Mouse (Mus musculus): ENCODE measurements around the gene Gm42421.

Gm42421 gene

GRCm38 (mm10) chr5:143936156-143936555 is 8.2 kb downstream of the Gm42421 start:
- DNase-seq (ENCODE audit: low read depth) = no peak

DNA sequence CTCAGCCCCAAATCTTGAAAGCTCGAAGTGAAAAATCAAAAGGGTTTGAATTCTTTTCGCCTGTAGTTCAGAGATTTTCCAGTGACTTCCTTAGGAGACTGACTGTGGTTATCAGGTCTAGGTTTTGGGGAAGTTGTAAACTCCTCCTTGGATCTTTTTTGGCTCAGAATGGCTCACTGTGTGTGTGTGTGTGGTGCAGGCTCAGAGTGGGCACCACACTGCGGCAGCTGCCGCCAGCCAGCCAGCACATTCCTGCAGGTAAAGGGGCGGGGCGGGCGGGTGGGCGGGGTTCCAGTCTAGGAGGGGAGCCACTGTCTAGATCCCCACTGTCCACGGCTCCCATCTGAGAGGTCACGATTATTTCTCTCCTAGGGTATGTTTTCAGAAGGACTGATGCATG is 13.6 kb downstream of the Gm42421 start:
- DNase-seq (ENCODE audit: low read depth) = no peak

GRCm38 (mm10) chr5:143943231-143944125 is 15.5 kb downstream of the Gm42421 start:
- DNase-seq (ENCODE audit: low read depth) = no peak

- DNase-seq (ENCODE audit: low read depth) = no peak
Observed at GRCm38 (mm10) chr5:143948361-143948760, 20.4 kb downstream of the Gm42421 start.

GRCm38 (mm10) chr5:143950016-143950415 is 22.0 kb downstream of the Gm42421 start:
- no peak for DNase-seq (ENCODE audit: low read depth)

DNA sequence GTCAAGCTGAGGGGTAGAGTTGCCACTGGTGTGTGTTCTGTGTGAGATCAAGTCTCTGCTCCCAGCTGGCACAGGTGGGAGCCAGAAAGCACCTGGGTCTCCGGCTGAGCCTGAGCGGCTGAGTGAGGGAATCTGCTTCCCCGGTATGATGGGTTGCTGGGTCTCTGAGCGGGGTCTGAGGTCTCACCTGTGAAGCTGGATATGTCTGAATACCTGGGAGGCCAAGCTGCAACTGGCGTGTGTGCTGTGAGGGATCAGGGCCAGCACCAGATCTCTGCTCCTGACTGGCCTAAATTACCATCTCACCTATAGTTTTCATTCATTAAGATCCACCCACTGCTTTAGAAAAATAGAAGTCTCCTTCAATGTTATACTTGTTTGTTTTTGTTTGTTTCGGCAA is 29.1 kb downstream of the Gm42421 start:
- DNase-seq (ENCODE audit: low read depth) = no peak

- no peak for DNase-seq (ENCODE audit: low read depth)
Observed at GRCm38 (mm10) chr5:143959551-143959950, 31.6 kb downstream of the Gm42421 start.

GRCm38 (mm10) chr5:143961176-143961575 is 33.2 kb downstream of the Gm42421 start:
- no peak for DNase-seq (ENCODE audit: low read depth)

GRCm38 (mm10) chr5:143965586-143966345 is 37.8 kb downstream of the Gm42421 start:
- DNase-seq (ENCODE audit: low read depth) = peak; percentile 14

DNA sequence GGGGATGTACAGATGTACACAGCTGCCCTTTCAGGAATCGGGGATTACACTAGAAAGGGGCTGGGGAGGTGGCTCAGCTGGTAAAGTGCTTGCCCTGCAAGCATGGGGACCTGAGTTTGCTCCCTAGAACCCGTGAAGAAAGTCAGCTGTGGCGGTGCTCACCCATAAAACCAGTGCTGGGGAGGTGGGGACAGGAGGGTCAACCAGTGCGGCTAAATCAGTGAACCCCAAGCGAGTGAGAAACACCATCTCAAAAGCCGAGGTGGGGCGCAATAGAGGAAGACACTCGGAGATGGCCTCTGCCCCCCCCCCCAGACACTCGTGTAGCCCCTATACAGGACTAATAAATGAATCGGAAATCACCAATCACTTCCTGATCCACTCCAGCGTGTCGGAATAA is 38.7 kb downstream of the Gm42421 start:
- DNase-seq (ENCODE audit: low read depth) = no peak

GRCm38 (mm10) chr5:143972628-143973027 is 44.7 kb downstream of the Gm42421 start:
- no peak for DNase-seq (ENCODE audit: low read depth)

- DNase-seq (ENCODE audit: low read depth) = peak; percentile 86
Observed at GRCm38 (mm10) chr5:143974931-143975630, 47.1 kb downstream of the Gm42421 start.

DNA sequence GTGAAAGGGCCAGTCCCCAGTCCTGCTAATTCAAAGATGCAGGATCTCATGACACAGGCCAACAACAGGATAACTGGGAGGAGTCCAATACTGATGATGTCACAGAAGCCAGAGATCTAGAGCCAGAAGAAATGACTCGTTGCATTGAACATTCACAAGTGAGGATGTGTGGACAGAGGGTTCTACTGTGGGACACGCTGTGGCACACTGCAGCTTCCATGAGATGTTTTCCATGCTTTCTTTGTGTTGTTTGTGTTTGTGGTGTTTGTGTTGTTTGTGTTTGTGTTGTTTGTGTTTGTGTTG is 47.6 kb downstream of the Gm42421 start:
- DNase-seq (ENCODE audit: low read depth) = no peak

DNA sequence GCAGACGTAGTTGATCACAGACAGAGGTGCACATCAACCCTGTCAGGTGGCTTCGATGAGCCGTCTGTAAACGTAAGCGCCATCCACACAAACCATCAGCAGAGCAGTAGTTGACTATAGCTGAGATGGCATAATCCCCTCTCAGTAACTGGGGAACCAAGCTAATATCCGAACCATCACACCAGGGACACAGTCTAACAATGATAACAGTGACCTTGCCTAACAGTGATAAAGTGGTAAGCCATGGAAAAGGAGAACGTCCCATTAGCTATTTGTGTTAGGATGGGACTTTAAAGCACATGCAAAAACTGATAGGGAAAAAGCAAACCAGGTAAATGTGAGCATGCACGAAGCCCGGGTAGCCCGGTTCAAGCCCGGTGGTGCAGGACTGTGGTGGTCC is 48.3 kb downstream of the Gm42421 start:
- no peak for DNase-seq (ENCODE audit: low read depth)

- no peak for DNase-seq (ENCODE audit: low read depth)
Observed at GRCm38 (mm10) chr5:143976726-143977431, 48.9 kb downstream of the Gm42421 start.

GRCm38 (mm10) chr5:143980858-143981257 is 52.9 kb downstream of the Gm42421 start:
- DNase-seq (ENCODE audit: low read depth) = no peak

DNA sequence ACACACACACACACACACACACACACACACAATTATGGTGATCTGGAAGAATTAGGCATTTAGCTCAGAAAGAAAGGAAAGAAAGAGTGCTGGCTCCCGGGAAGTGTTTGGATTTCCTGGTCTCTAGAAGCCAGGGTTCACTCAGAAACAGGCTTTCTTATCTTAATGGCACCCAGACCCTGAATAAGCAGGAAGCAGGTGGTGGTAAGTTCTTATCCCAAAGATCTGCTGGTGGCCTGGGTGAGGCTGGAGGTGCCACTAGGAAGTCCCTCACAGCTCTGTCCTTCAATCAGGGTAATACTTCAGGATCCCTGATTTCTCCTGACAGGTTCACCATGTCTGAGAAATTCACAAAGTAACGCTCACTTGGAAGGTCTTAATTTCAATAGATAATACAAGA is 54.4 kb downstream of the Gm42421 start:
- DNase-seq (ENCODE audit: low read depth) = no peak

DNA sequence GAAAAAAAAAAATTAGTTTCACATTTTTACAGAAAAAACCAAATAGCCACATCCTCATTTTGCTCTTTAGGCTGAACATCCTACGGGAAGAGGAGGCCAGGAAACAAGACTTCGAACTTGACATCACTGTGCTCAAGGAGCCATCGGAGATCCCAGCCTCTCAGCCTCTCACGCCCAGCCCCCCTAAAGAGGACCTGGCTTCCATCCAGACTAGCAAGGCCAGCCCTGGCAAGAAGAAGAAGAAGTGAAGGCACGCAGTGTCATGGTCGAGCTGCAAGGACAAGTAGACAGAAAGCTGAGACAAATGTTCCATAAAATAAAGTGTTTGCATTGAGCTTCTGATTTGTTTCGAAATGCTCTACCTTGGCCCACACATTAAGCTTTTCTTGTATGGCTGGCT is 57.4 kb downstream of the Gm42421 start:
- no peak for DNase-seq (ENCODE audit: low read depth)
